Mouse (Mus musculus) 3134 (cell line): Measurements from ENCODE around the gene Zdhhc17.
A peak's percentile ranks its signal among the peaks of the same experiment; 100 is the strongest.

ENCODE experiments used
- DNase-seq: peaks from one replicate; pipeline ENCODE4 v3.0.0-alpha.2; 2011; ENCODE audit warnings: low spot score; ENCODE audit not compliant: insufficient read length; ENCODE audit errors: extremely low read depth

The Zdhhc17 gene

DNA sequence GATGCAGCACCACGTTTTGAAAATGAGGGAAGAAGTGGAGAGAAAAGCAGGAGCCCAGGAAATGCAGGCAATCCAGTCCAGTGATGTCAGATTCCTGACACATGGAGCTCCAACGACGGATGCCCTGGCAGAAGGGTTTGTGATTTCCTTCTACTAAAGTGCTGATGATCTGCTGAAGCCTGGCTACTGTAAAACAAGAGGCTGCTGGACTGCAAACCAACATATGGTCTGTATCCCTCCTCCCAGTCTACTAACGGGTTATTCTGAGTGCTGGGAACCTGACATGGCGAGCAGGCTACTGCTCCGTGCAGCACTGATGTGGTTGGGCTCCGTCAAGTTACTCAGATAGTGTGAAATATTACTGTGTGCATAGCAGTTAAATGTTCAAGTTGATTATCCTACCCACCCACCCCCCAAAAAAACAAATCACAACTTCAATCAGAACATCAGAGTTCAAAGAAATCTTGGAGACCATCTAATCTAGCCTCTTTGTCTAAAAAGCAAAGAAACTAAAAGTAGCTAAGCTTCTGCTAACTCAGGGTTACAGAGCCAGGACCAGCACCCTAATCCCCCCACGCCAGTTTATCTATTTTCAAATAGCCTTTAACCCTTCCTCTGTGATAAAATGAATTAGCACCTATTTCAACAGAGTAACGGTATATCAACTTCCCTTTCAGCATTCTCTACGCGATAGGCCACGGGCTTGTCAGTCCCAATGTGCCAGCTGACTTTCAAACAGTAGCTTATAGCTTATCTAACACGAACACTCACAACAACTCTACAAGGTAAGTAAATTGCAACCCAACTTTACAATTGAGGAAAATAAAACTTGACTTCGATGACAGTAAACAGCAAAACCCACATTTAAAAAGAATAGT, 4.1 kb downstream of the Zdhhc17 start:
- DNase-seq, result no peak

DNA sequence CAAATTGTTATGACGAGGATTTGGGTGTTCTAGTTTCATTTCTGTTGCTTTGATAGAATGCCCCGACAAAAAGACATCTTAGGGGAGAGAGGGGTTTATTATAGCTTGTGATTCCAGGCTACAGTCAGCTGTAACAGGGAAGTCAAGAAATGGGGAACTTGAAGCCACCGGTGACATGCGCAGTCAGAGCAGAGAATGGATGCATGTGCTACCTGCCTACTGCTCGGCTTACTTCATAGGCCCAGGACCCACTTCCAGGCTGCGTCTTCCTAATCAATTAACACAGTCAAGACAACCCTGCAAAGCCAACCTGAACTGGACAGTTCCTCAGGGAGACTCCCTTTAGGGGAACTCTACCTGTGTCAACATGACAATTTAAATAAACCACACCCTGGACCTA, 5.7 kb downstream of the Zdhhc17 start:
- no peak for DNase-seq

DNA sequence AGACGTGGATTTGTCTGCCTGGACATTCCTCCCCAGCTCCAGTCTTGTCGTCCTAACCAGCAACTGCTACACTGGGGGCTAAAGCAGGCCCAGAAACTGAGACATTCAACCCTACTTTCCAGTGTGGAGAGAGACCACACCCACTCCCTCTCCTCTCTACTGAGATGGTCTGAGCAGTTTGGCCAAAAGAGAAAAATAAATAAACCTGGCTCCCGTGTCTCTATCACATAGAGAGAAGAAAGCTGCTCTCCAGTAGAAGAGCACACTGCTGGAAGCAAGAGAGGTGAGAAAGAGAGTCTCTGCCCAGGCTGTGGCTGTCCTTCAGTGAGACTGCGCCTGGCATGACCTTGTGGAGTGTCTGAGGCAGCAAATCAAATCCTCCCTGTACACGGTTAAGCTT, 10.7 kb downstream of the Zdhhc17 start:
- DNase-seq, result no peak

DNA sequence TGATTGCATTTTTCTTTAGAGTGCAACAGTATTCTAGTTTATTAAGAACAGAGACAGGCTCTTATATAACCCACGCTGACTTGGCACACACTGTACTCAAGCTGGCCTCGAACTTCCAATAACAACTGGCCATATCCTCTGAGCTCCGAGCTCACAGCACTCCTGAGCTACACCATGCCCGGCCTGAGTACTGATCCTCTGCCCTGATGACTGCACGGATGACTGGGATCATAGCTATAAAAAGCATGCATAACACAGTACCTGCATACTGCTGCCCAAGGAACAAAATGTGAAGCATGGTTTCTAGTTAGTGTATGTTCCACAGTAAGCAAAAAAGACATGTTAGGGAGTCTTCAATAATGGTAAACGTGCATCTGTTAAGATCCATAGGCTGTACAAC, 12.8 kb downstream of the Zdhhc17 start:
- DNase-seq, result no peak

DNA sequence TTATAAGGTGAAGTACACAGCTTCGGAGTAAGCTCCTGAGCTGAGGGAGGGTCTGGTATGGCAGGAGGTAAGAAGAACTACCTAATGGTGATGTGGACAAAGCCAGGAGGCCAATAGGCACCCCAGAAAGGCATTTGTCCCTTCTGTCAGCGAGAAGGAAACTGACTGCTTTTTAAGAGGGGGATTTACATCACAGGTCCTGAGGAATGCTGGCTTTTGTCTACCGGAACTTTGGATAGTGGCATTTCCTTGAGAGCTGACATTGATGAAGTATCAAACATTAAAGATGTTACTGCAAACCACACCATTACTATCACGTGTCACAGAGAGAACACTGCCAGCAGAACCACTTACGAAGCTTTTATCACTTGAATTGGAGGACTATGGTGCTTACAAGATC, 15.2 kb downstream of the Zdhhc17 start:
- no peak for DNase-seq

DNA sequence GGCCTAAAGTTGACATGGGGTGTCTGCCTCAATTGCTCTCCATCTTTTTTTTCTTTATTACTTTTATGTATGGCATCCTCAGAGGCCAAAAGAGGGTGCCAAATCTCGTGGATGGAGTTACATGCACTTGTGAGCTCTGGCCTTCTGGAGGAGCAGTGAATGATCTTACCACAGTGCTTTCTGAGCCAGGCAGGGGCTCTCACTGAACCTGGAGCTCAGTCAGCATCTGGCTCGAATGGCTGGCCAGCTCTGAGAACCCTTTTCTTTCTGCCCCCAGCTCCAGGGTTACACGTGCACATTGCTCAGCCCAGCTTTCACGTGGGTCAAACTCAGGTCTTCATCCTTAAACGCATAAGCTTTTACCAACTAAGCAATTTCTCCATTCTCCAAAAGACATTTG, 16.7 kb downstream of the Zdhhc17 start:
- DNase-seq, result no peak

DNA sequence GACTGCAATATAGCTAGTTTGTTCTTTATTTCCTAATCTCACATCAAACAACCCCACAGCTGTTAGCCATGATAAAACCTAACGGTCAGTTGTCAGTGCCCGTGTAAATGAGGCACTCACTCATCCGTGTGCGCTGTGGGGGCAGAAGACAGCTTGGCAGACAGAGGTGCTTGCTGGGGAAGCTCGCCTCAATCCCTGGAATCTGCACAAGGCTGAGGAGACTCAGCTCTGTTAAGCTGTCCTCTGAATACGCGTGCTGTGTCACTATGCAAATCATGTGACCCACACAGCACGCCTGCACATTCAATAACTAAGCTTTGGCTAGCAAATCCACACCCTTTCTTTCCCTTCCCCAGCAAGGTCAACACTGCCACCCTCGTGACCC, 17.9 kb downstream of the Zdhhc17 start:
- no peak for DNase-seq

DNA sequence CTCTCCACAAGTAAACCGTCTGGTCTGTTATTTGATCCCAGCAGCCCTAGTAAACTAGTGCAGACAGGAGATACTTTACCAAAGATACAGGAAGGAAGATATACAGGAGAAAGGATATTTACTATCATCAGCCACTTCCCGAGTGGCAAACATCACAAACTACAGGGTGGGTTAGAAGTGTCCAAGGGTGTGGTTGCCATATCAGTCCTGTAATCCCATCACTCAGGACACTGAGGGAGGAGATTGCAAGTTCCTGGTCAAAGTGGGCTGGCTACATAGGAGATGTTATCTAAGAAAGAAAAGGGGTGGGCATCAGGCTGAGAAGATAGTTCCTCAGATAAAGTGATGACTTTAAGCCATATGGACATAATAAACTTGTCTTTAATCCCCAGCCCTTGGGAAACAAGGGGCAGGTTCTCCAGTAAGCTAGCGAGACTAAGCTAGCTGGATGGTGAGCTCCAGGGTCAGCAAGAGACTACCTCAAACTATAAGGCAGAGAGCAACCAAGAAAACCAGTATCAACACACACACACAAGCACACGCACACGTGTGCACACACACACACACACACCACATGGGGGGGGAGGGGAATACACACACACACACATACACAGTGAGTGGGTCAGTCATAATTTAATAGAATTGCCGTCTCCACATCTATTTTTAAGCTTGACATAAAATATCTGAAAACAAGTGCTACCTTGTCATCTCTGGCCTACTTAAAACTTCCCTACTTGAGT, 18.5 kb downstream of the Zdhhc17 start:
- DNase-seq, result no peak

DNA sequence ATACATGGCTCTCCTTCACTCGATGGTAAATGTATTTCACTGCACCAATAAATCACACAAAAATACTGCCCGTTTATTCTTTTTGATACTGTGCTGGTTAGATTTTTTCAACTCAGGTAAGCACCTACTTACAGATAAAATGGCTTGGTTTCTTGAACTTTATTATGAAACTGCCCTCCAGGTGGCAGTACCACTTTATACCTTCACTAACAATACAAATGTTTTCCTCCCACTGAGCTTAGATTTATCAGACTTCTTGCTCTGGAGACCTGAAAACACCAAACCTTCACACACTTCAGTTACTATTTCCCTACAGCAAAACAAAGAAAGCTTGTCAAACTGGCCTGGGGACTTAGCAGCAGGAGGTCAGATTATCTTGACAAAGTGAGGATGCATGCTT, 20.2 kb downstream of the Zdhhc17 start:
- no peak for DNase-seq

DNA sequence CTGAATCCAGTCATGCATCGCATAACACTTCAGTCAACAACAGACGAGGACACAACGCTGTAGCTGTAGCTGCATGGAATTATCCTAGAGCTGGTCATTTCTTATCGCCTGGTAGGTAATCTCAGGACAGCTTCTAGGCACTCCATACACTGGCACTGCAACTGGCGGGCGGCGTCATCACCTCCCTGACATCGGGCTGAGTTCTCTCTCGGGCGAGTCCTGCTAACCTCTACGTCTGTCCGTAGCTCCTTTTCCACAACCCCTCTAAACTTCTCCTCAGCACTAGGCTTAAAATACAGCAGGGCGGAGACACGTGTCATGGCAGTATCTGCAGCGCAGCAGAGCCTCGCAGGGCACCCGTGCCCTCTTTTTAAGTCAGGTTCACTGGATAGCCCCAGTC, 23.3 kb downstream of the Zdhhc17 start:
- DNase-seq, result no peak

DNA sequence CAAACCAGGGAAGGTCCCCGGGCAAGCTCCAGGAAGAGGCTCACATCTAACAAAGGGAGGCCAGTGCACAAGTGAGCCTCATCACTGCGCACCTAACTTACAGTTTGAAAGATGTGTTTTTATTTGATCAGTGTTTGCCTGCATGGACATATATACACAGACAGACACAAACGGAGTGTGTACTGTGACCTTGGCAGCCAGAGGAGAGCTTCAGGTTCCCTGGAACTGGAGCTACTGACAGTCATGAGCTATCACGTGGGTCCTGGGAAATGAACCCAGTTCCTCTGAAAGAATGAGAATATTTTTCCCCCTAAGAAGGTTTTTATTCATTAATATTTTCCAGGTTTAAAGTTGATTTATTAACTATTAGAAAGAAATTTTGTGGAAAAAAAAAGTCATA, 27.2 kb downstream of the Zdhhc17 start:
- DNase-seq, result no peak

DNA sequence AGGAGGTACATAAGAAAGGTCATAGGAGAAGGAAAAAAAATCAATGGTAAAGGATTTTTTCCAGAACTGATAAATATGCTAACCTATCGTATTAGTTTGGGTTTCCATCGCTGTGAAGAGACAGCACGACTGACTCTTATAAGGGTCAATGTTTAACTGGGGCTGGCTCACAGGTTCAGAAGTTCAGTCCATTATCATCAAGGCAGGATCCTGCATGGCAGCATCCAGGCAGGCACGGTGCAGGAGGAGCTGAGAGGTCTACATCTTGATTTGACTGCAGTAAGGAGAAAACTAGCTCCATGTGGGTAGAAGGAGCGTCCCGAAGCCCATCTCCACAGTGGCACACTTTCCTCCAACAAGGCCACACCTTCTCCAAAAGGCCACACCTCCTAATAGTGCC, 29.5 kb downstream of the Zdhhc17 start:
- no peak for DNase-seq

DNA sequence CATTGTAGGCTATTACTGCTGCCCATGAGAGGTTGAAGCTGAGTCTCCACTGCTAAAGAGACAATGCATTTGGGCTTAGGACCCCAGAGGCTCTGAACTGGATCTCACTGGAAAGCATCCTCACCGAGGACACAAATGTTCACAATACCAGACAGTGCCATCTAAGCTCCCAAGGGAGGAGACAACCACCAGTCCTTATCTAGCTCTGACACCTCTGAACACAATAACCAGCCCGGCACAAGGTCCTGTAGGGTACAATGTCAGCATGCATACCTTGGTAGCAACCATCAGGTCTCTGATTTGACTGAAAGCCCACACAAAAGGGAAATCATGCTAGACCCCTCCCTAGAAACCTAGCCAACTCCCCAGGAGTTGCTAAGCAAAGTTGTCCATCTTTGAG, 30.5 kb downstream of the Zdhhc17 start:
- no peak for DNase-seq

DNA sequence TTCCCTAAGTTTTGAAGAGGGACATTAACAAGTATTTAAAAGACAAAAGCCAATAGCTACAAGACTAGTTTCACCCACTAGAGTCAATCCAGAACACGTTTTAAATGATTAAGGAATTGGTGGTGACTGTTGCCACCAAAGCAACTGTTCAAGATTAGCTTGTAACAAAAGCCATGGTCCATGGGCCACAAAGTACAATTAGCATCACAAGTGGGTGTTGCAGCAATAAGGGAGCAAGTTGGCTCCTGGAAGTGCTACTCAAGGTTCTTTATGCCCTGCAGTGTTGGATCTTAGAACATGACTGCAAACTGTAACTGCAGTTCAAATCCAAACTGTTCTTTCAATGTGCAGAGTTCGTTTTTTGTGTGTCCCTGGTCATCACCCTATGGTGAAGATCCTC, 32.6 kb downstream of the Zdhhc17 start:
- DNase-seq, result no peak

DNA sequence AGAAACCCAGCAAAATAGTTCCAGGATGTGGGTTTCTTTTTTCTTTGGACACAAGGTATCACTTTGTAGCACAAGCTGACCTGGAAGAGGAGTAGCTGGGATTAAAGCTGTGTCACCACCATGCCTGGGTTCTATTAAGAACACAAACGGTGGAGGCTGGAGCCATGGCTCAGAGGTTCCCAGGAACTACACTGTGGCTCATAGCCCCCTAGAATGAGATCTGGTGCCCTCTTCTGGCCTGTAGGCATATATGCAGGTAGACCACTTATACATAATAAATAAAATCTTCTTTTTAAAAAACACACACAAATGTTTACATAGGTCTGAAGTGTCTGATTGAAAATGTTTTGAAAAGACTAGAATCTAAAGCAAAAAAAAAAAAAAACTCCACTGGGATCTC, 33.9 kb downstream of the Zdhhc17 start:
- DNase-seq, result peak; percentile 16

DNA sequence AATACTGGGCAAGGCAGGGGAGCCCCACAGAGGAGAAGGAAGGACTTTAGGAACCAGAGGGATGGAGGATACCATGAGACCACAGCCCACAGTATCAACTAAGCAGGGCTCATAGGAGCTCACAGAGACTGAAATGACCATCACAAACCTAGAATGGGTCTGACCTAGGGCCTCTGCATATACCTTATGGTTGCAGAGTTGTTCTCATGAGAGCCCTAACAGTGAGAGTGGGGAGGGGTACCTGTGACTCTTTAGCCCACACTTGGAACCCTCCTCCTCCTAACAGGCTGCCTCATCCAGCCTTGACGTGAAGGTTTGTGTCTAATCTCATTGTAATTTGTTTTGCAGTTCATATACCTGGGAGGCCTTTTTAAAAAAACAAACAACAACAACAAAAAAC, 35.1 kb downstream of the Zdhhc17 start:
- DNase-seq, result no peak

DNA sequence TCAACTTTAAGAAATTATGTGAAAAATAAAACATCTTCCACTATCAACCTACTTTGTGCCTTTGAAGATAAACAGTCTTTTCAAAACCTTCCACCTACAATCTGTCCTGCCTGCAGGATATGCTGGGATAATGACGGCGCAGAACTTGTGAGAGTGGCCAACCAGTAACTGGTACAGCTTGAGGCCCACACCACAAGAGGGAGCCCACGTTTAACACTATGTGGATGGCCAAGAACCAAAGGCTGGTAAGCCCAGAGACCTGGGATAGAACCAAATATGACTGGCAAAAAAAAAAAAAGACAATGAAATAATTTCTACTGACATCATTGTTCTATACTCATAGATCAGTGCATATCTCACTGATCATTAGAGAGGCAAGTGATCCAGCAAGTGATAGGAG, 35.5 kb downstream of the Zdhhc17 start:
- no peak for DNase-seq

DNA sequence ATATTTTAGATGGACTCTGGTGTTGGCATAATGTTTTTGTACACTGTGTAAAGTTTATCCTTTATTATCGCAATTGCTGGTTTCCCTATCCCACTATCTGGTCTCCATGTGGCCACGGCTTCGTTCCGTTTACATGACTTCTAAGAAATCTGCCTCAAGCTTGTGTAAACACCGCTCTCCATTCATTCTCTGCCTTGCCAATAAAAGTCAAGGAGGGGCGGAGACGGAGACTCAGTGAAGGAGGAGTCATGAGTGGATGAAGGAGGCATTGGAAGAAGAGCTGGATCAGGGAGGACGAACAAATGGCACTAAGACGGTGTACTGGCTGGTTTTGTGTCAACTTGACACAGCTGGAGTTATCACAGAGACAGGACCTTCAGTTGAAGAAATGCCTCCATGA, 37.9 kb downstream of the Zdhhc17 start:
- DNase-seq, result no peak

DNA sequence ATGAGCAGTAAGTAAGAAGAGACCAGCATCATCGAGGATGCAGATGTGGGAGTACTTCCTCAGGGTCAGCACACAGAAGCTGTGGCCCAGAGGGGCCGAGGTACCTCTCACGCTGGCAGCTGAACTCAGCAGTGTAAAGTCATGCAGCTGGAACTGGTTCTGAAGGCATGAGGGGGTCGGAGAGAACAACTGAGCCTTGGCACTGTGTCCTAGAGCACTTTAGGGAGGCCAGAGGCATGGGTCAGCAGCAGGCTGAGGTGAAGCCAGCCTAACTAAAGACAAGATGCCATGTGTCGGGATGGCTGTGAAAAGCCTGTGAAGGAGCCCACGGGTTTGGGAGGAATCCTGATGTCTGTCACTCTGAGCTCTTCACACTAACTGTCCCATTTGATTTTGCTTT, 38.5 kb downstream of the Zdhhc17 start:
- DNase-seq, result no peak

DNA sequence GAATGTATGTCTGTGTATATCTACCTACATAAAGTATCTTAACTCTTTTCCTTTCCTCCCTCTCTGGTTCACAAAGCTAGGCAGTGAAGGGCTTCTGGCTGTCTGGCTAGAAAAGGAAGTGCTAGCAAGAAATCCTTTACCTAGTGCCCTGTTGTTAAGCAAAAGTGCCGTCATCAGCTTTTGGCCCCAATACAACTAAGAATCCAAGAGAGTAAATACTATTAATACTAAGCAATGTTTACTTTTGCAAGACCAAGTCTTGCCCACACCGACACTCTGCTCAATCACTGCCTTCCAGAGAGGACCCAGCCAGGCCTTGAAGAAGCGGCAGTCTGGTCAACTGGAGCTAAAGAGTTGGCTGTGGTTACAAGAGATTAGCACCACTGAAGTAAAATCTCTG, 38.9 kb downstream of the Zdhhc17 start:
- no peak for DNase-seq

DNA sequence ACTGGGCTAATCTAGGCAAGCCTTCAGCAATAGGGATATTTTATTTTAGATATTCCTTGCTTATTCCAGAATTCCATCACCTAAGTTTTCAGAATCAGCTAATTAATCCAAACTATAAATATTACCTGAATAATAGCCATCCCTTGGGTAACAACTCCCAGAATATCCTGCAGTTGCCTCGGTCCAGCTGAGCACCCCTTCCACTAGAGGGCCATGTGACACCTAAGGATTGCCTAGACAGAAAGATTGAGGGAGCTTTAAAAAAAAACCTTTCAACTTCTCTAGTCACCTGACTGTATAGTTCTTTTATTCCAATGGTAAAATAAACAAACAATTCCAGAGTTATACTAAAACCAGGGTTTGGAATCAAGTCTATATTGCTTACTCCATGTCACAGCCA, 47.8 kb downstream of the Zdhhc17 start:
- no peak for DNase-seq

DNA sequence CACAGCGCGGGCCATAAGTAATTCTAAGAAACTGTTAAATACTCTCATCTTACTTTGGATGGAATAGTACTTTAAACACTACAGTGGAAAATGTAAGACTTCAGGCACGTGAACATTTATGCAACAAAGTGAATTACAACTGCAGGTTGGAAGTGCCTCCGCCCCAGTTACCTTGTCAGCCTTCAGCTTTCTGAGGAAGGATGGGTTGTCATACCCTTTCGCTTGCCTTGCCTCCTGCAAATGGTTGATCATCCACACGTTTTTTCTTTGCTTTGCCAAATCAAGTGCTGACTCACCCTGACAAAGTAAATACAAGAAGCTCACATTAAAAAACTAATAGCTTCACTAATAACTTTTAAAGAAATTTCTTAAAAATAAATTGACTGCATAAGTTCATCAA, 49.1 kb downstream of the Zdhhc17 start:
- DNase-seq, result no peak
